Mouse (Mus musculus): ENCODE data around the gene Setd1a. TPM values are rescaled to one million over a fixed set of nuclear protein-coding genes. Genes with fewer than 3 reads are reported as not detected.

The Setd1a gene
- polyA plus RNA-seq, 1 experiment: 20.9 TPM

- Histone ChIP-seq H3K27me3 (ENCODE audit: control insufficient read depth, insufficient read depth, insufficient read length) (no peaks in the 10 kb centered on the region), H3K36me3 (ENCODE audit: control insufficient read depth, insufficient read depth) (peaks cover 13% of the 10 kb centered on the region), H3K79me3 (ENCODE audit: low read depth) (no peaks in the 10 kb centered on the region), H3K4me3 (ENCODE audit: insufficient read depth, poor library complexity, severe bottlenecking) (peak overlapping the region; percentile 55), H3ac (ENCODE audit: control insufficient read depth, insufficient read length, low read depth) (peak overlapping the region; percentile 66), H3K79me2 (ENCODE audit: control insufficient read depth, insufficient read depth) (peaks cover 11% of the 10 kb centered on the region)
- TF ChIP-seq USF1 (IDR thresholded peaks at IDR 0.05; ENCODE audit: low read depth) (no peak), MAX (IDR thresholded peaks at IDR 0.05) (peak; percentile 13)
Measured at GRCm38 (mm10) chr7:127745652-127746493, 30.6 kb upstream of the Setd1a start.

- Histone ChIP-seq H3K79me2 (ENCODE audit: control insufficient read depth, insufficient read depth) (peaks cover 11% of the 10 kb centered on the region), H3K27me3 (ENCODE audit: control insufficient read depth, insufficient read depth, insufficient read length) (no peaks in the 10 kb centered on the region)
- TF ChIP-seq CTCF (IDR thresholded peaks at IDR 0.05; ENCODE audit: control insufficient read depth, insufficient read depth, insufficient read length): no peak
- no peak for TF ChIP-seq MYOD1 (IDR thresholded peaks at IDR 0.05; ENCODE audit: control insufficient read depth, insufficient read length, low read depth)
- TF ChIP-seq CEBPB (IDR thresholded peaks at IDR 0.05; ENCODE audit: low read depth): no peak
- no peak for TF ChIP-seq MYOG (IDR thresholded peaks at IDR 0.05; ENCODE audit: control insufficient read depth, extremely low read depth, insufficient read length)
- TF ChIP-seq FOSL1 (IDR thresholded peaks at IDR 0.05; ENCODE audit: insufficient read depth, low read length, poor library complexity, severe bottlenecking): no peak
- TF ChIP-seq USF1 (IDR thresholded peaks at IDR 0.05; ENCODE audit: low read depth): no peak
- no peak for TF ChIP-seq MAX (IDR thresholded peaks at IDR 0.05)
Measured at GRCm38 (mm10) chr7:127746494-127747491, 29.7 kb upstream of the Setd1a start.

GRCm38 (mm10) chr7:127747559-127748234 lies 28.8 kb upstream of the Setd1a start:
- TF ChIP-seq USF1 (IDR thresholded peaks at IDR 0.05; ENCODE audit: low read depth) (no peak), MYOD1 (IDR thresholded peaks at IDR 0.05; ENCODE audit: control insufficient read depth, insufficient read length, low read depth) (no peak), MYOG (IDR thresholded peaks at IDR 0.05; ENCODE audit: control insufficient read depth, extremely low read depth, insufficient read length) (no peak), FOSL1 (IDR thresholded peaks at IDR 0.05; ENCODE audit: insufficient read depth, low read length, poor library complexity, severe bottlenecking) (no peak), CEBPB (IDR thresholded peaks at IDR 0.05; ENCODE audit: low read depth) (no peak), CTCF (IDR thresholded peaks at IDR 0.05; ENCODE audit: control insufficient read depth, insufficient read depth, insufficient read length) (no peak), MAX (IDR thresholded peaks at IDR 0.05) (no peak)
- no peaks in the 10 kb centered on the region for H3K27me3 ChIP-seq (ENCODE audit: control insufficient read depth, insufficient read depth, insufficient read length)
- H3K36me3 ChIP-seq (ENCODE audit: control insufficient read depth, insufficient read depth): peaks cover 24% of the 10 kb centered on the region
- H3ac ChIP-seq (ENCODE audit: control insufficient read depth, insufficient read length, low read depth): no peak overlapping the region
- peak overlapping the region; percentile 55 for H3K4me3 ChIP-seq (ENCODE audit: insufficient read depth, poor library complexity, severe bottlenecking)
- no peaks in the 10 kb centered on the region for H3K79me3 ChIP-seq (ENCODE audit: low read depth)
- peaks cover 11% of the 10 kb centered on the region for H3K79me2 ChIP-seq (ENCODE audit: control insufficient read depth, insufficient read depth)

More at GRCm38 (mm10) chr7:127746494-127747491, 29.7 kb upstream of the Setd1a start:
- Histone ChIP-seq H3ac (ENCODE audit: control insufficient read depth, insufficient read length, low read depth) (peak overlapping the region; percentile 52), H3K4me3 (ENCODE audit: insufficient read depth, poor library complexity, severe bottlenecking) (peak overlapping the region; percentile 55), H3K36me3 (ENCODE audit: control insufficient read depth, insufficient read depth) (peaks cover 22% of the 10 kb centered on the region), H3K79me3 (ENCODE audit: low read depth) (no peaks in the 10 kb centered on the region)

- Histone ChIP-seq H3K36me3 (ENCODE audit: control insufficient read depth, insufficient read depth) (peaks cover 29% of the 10 kb centered on the region), H3K79me3 (ENCODE audit: low read depth) (no peaks in the 10 kb centered on the region), H3K79me2 (ENCODE audit: control insufficient read depth, insufficient read depth) (peaks cover 11% of the 10 kb centered on the region), H3K4me3 (ENCODE audit: insufficient read depth, poor library complexity, severe bottlenecking) (no peak overlapping the region), H3K27me3 (ENCODE audit: control insufficient read depth, insufficient read depth, insufficient read length) (no peaks in the 10 kb centered on the region), H3ac (ENCODE audit: control insufficient read depth, insufficient read length, low read depth) (no peak overlapping the region)
- TF ChIP-seq FOSL1 (IDR thresholded peaks at IDR 0.05; ENCODE audit: insufficient read depth, low read length, poor library complexity, severe bottlenecking): no peak
- TF ChIP-seq MYOD1 (IDR thresholded peaks at IDR 0.05; ENCODE audit: control insufficient read depth, insufficient read length, low read depth): no peak
- no peak for TF ChIP-seq MYOG (IDR thresholded peaks at IDR 0.05; ENCODE audit: control insufficient read depth, extremely low read depth, insufficient read length)
- no peak for TF ChIP-seq CTCF (IDR thresholded peaks at IDR 0.05; ENCODE audit: control insufficient read depth, insufficient read depth, insufficient read length)
- TF ChIP-seq CEBPB (IDR thresholded peaks at IDR 0.05; ENCODE audit: low read depth): no peak
- no peak for TF ChIP-seq MAX (IDR thresholded peaks at IDR 0.05)
- TF ChIP-seq USF1 (IDR thresholded peaks at IDR 0.05; ENCODE audit: low read depth): no peak
Measured at GRCm38 (mm10) chr7:127748235-127748560, 28.3 kb upstream of the Setd1a start.
